Mouse (Mus musculus) heart, embryonic 14.5 days (tissue): ENCODE results near the gene Klf3. TPM values are rescaled to one million over a fixed set of nuclear protein-coding genes. Genes with fewer than 3 reads are reported as not detected.

Experiments used
- ATAC-seq: fragments of 200-750 bp; cut with Nextera tagmentation; 2 replicates; pipeline ENCODE4 v1.8.0; 2017; ENCODE audit warnings: low read depth, moderate TSS enrichment; ENCODE audit not compliant: insufficient number of reproducible peaks, insufficient read depth, low FRiP score
- H3K27ac ChIP-seq, 2 experiments: fragments of 200-500 bp in 1 of 2; fragments of 300-500 bp in 1 of 2; sonication (generic) in 1 of 2; replicated peaks in 1 of 2; 2 replicates each; pipeline ENCODE4 v1.5.1; 2012 to 2014; ENCODE audit warnings: low read depth in 2 of 2, low read length in 2 of 2, control low read depth in 1 of 2, mild to moderate bottlenecking in 1 of 2, mixed read lengths in 1 of 2; ENCODE audit not compliant: control insufficient read depth in 1 of 2, insufficient read depth in 1 of 2
- H3K27me3 ChIP-seq: fragments of 300-500 bp; sonication (generic); 2 replicates; pipeline ENCODE4 v1.6.1; 2014; ENCODE audit warnings: mild to moderate bottlenecking, low read length, control low read depth; ENCODE audit not compliant: control insufficient read depth, insufficient read depth
- H3K36me3 ChIP-seq: fragments of 300-500 bp; sonication (generic); 2 replicates; pipeline ENCODE4 v1.6.1; 2014; ENCODE audit warnings: mild to moderate bottlenecking, control low read depth, low read length, mixed read lengths; ENCODE audit not compliant: control insufficient read depth, insufficient read depth
- H3K4me1 ChIP-seq, 2 experiments: fragments of 200-500 bp in 1 of 2; fragments of 300-500 bp in 1 of 2; sonication (generic) in 1 of 2; 2 replicates each; pipeline ENCODE4 v1.6.1; 2012 to 2014; ENCODE audit warnings: low read length in 2 of 2, control low read depth in 1 of 2, mixed read lengths in 1 of 2; ENCODE audit not compliant: control insufficient read depth in 2 of 2, insufficient read depth in 2 of 2
- H3K4me2 ChIP-seq: fragments of 300-500 bp; sonication (generic); 2 replicates; pipeline ENCODE4 v1.6.1; 2014; ENCODE audit warnings: mild to moderate bottlenecking, low read length
- H3K4me3 ChIP-seq, 2 experiments: fragments of 200-500 bp in 1 of 2; fragments of 300-500 bp in 1 of 2; sonication (generic) in 1 of 2; 2 replicates each; pipeline ENCODE4 v1.5.1; 2012 to 2014; ENCODE audit warnings: low read length in 2 of 2, mild to moderate bottlenecking in 2 of 2, control low read depth in 1 of 2, low read depth in 1 of 2, moderate library complexity in 1 of 2; ENCODE audit not compliant: control insufficient read depth in 1 of 2, insufficient read depth in 1 of 2
- H3K9ac ChIP-seq: fragments of 300-500 bp; sonication (generic); 2 replicates; pipeline ENCODE4 v1.6.1; 2014; ENCODE audit warnings: mild to moderate bottlenecking, low read length
- H3K9me3 ChIP-seq: fragments of 300-500 bp; sonication (generic); 2 replicates; pipeline ENCODE4 v1.6.1; 2016; ENCODE audit warnings: low read length, control low read depth; ENCODE audit not compliant: control insufficient read depth
- WGBS: fragments of 180-500 bp; shearing (Covaris S2); extraction: QIAGEN DNeasy Blood & Tissue Kit; methylation state at CpG from one replicate; pipeline ENCODE4 v1.1.7; 2014; 5-methylcytosine and 5-hydroxymethylcytosine counted together
- polyA plus RNA-seq: library from polyadenylated mRNA; unstranded; fragments of >200 nt; fragmentation: Nextera tagmentation; extraction: Ambion mirVana; gene quantifications from 2 replicates; pipeline ENCODE4 v1.2.1, GENCODE M21; 2014

Klf3 gene
- polyA plus RNA-seq, 1 experiment from 2014 or later: 52.1 TPM

GRCm38 (mm10) chr5:64824765-64825164, 21.6 kb downstream of the Klf3 start:
- Histone ChIP-seq H3K9me3 (no peaks in the 10 kb centered on the region), H3K4me2 (no peak overlapping the region), H3K4me3 (no peak overlapping the region), H3K9ac (no peak overlapping the region), H3K4me1 (no peaks in the 10 kb centered on the region), H3K27me3 (no peaks in the 10 kb centered on the region), H3K27ac (no peak overlapping the region), H3K36me3 (peaks cover 98% of the 10 kb centered on the region)
- no peak for ATAC-seq
- 90% methylated on average over 3 of the region's 3 CpGs for WGBS

GRCm38 (mm10) chr5:64825496-64825895, 22.3 kb downstream of the Klf3 start:
- no peak overlapping the region for H3K9ac ChIP-seq
- peaks cover 98% of the 10 kb centered on the region for H3K36me3 ChIP-seq
- H3K9me3 ChIP-seq: no peaks in the 10 kb centered on the region
- no peaks in the 10 kb centered on the region for H3K27me3 ChIP-seq
- no peak for ATAC-seq
- 88% methylated on average over 7 of the region's 7 CpGs for WGBS
- H3K4me2 ChIP-seq: no peak overlapping the region
- H3K4me1 ChIP-seq: no peaks in the 10 kb centered on the region
- no peak overlapping the region for H3K4me3 ChIP-seq
- no peak overlapping the region for H3K27ac ChIP-seq

- no peak for ATAC-seq
- no peak overlapping the region for H3K27ac ChIP-seq
- H3K9me3 ChIP-seq: no peaks in the 10 kb centered on the region
- peaks cover 95% of the 10 kb centered on the region for H3K36me3 ChIP-seq
- H3K4me2 ChIP-seq: no peak overlapping the region
- H3K9ac ChIP-seq: no peak overlapping the region
- H3K4me3 ChIP-seq: no peak overlapping the region
- whole genome bisulfite sequencing: 98% methylated on average over 12 of the region's 12 CpGs
- no peaks in the 10 kb centered on the region for H3K27me3 ChIP-seq
- no peaks in the 10 kb centered on the region for H3K4me1 ChIP-seq
Observed at GRCm38 (mm10) chr5:64827151-64827550, 24.0 kb downstream of the Klf3 start.

DNA sequence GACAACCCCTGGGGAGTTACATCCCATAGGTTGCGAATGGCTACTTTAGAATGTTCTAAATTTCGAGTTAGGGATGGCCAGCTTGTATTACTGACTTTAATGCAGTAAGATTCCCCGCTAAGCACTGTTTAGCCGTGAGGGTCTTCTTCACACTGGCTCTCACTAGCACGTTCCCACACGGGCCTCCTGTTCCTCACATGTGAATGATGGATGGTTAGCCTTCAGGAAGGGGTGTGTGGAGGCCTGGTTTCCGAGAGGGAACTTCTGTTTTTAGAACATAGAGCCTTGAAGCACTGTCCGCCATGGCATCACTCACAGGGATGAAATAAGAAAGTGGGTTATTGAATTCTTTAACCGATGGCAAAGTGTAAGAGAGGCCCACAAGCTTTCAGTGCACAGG, 25.1 kb downstream of the Klf3 start:
- Histone ChIP-seq H3K9ac (no peak overlapping the region), H3K9me3 (no peaks in the 10 kb centered on the region), H3K4me1 (no peaks in the 10 kb centered on the region), H3K4me2 (no peak overlapping the region), H3K27ac (no peak overlapping the region), H3K36me3 (peaks cover 91% of the 10 kb centered on the region), H3K4me3 (no peak overlapping the region), H3K27me3 (no peaks in the 10 kb centered on the region)
- ATAC-seq: no peak
- WGBS: 87% methylated on average over 9 of the region's 9 CpGs

GRCm38 (mm10) chr5:64829606-64830005, 26.4 kb downstream of the Klf3 start:
- WGBS: 91% methylated on average over 10 of the region's 10 CpGs
- ATAC-seq: no peak
- no peaks in the 10 kb centered on the region for H3K9me3 ChIP-seq

DNA sequence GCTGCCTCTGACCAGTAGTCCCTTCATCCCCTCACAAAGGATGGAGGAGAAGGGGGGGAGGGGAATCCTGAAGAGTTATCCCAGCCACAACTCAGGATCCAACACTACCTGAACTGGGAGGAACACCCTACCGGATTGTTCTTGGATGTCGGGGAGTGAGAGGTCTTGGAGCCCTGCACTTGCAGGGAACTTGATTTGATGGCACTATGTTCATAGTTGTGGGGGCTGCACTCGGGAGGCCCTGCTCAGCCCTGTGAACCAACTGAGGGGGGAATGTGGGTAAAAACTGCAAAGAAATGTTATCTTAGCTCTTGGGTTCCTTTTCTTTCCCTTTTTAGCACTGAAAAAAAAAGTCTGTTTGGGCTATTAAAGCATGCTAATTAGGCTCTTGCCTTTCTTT, 27.6 kb downstream of the Klf3 start:
- Histone ChIP-seq H3K36me3 (peaks cover 68% of the 10 kb centered on the region), H3K4me1 (no peaks in the 10 kb centered on the region), H3K4me3 (no peak overlapping the region), H3K27ac (no peak overlapping the region), H3K27me3 (no peaks in the 10 kb centered on the region), H3K9ac (no peak overlapping the region), H3K4me2 (no peak overlapping the region), H3K9me3 (no peaks in the 10 kb centered on the region)
- WGBS: 80% methylated on average over 3 of the region's 3 CpGs
- no peak for ATAC-seq

More at GRCm38 (mm10) chr5:64829606-64830005, 26.4 kb downstream of the Klf3 start:
- H3K27ac ChIP-seq: no peak overlapping the region
- no peak overlapping the region for H3K4me2 ChIP-seq
- no peaks in the 10 kb centered on the region for H3K4me1 ChIP-seq
- H3K4me3 ChIP-seq: no peak overlapping the region
- no peaks in the 10 kb centered on the region for H3K27me3 ChIP-seq
- no peak overlapping the region for H3K9ac ChIP-seq
- peaks cover 79% of the 10 kb centered on the region for H3K36me3 ChIP-seq

GRCm38 (mm10) chr5:64833410-64833809, 30.2 kb downstream of the Klf3 start:
- Histone ChIP-seq H3K4me2 (no peak overlapping the region), H3K36me3 (peaks cover 42% of the 10 kb centered on the region), H3K9me3 (no peaks in the 10 kb centered on the region), H3K27ac (no peak overlapping the region), H3K4me1 (no peaks in the 10 kb centered on the region), H3K4me3 (no peak overlapping the region), H3K27me3 (no peaks in the 10 kb centered on the region), H3K9ac (no peak overlapping the region)
- no peak for ATAC-seq

- H3K4me1 ChIP-seq: peaks cover 4 to 7% of the 10 kb centered on the region in 2 experiments
- peaks cover 34% of the 10 kb centered on the region for H3K36me3 ChIP-seq
- no peak for ATAC-seq
- H3K4me3 ChIP-seq: no peak overlapping the region
- no peak overlapping the region for H3K4me2 ChIP-seq
- no peak overlapping the region for H3K27ac ChIP-seq
- no peaks in the 10 kb centered on the region for H3K9me3 ChIP-seq
- H3K27me3 ChIP-seq: no peaks in the 10 kb centered on the region
- no peak overlapping the region for H3K9ac ChIP-seq
- WGBS: 81% methylated on average over 1 of the region's 1 CpGs
Observed at GRCm38 (mm10) chr5:64834213-64834612, 31.0 kb downstream of the Klf3 start.
